21 mouse cellular contexts compared by ENCODE assay signal in the genomic region with DNA sequence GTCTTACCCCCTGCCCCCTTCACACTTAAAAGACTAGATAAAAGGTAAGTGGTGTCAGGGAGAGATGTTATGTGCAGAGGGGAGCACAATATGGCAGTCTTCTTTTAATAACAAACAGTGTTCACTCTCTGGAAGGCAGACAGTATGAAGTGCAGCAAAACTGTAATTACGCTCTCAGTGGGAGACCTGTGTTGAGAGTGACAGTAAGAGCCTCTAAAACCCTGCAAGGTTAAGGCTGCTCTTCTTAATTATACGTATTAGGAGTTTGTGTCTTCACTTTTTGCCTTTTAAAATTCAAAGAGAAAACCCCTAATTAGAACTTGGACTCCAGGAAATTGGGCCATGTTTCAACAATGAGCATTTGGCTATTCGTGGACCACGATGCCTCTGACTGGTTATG.
DNase-seq lines count a peak whose midpoint lies in the region; ATAC-seq lines count a peak whose summit lies in the region.
"Had no signal": no experiment of that assay in that cellular context is flagged by ENCODE, and none has a peak within 500 bp of the region (broad histone marks: within the 10 kb centered on the region; RNA-seq: fewer than 3 reads in every experiment).

No protein-coding gene starts in this region.

- 35% methylated on average over 4 of the region's 4 CpGs for WGBS in forebrain, embryonic 12.5 days
- 74% methylated on average over 4 of the region's 4 CpGs for WGBS in forebrain, embryonic 10.5 days
- 23% methylated on average over 4 of the region's 4 CpGs for WGBS in forebrain, embryonic 14.5 days
- 47% methylated on average over 4 of the region's 4 CpGs for WGBS in neural tube, embryonic 15.5 days

- peaks cover 3% of the 10 kb centered on the region; the same call in 1 of the 2 replicates for H3K4me1 ChIP-seq in forebrain, embryonic 12.5 days
- H3K4me1 ChIP-seq in forebrain, embryonic 10.5 days, result peaks cover 10% of the 10 kb centered on the region
- no peaks in the 10 kb centered on the region for H3K4me1 ChIP-seq in forebrain, embryonic 14.5 days (ENCODE audit: control insufficient read depth, insufficient read depth, low read length)
- 0 out of 2 replicates have a peak, but pooled peaks cover 2% of the 10 kb centered on the region for H3K4me1 ChIP-seq in neural tube, embryonic 15.5 days
- H3K4me1 ChIP-seq: heart, embryonic 15.5 days; intestine, embryonic 15.5 days had no signal

- no peaks in the 10 kb centered on the region for H3K9me3 ChIP-seq in forebrain, embryonic 12.5 days
- H3K9me3 ChIP-seq in forebrain, embryonic 10.5 days, result no peaks in the 10 kb centered on the region
- H3K9me3 ChIP-seq in forebrain, embryonic 14.5 days (replicated peaks; ENCODE audit: control insufficient read depth, low read length), result no peaks in the 10 kb centered on the region
- H3K9me3 ChIP-seq in neural tube, embryonic 15.5 days (replicated peaks), result no peaks in the 10 kb centered on the region
- H3K9me3 ChIP-seq: embryonic facial prominence, embryonic 13.5 days; heart, embryonic 15.5 days; hindbrain, embryonic 10.5 days; intestine, embryonic 15.5 days had no signal

- ATAC-seq in forebrain, embryonic 12.5 days (ENCODE audit: low FRiP score), result peak; percentile 60; the same call in 1 of the 2 replicates
- peak; percentile 85; the same call in 1 of the 2 replicates for ATAC-seq in forebrain, embryonic 14.5 days
- 0 out of 2 replicates have a peak, but pooled peaks have one; percentile 50 for ATAC-seq in neural tube, embryonic 15.5 days (ENCODE audit: low FRiP score)
- ATAC-seq: intestine, embryonic 15.5 days had no signal

- no peak overlapping the region for H3K9ac ChIP-seq in forebrain, embryonic 12.5 days
- H3K9ac ChIP-seq in forebrain, embryonic 14.5 days (ENCODE audit: low read length), result no peak overlapping the region
- no peak overlapping the region for H3K9ac ChIP-seq in neural tube, embryonic 15.5 days (replicated peaks)
- H3K9ac ChIP-seq: embryonic facial prominence, embryonic 13.5 days; heart, embryonic 15.5 days; hindbrain, embryonic 14.5 days; intestine, embryonic 15.5 days had no signal

- H3K27me3 ChIP-seq in forebrain, embryonic 12.5 days, result no peaks in the 10 kb centered on the region
- no peaks in the 10 kb centered on the region for H3K27me3 ChIP-seq in forebrain, embryonic 10.5 days (ENCODE audit: poor library complexity, severe bottlenecking)
- H3K27me3 ChIP-seq in forebrain, embryonic 14.5 days (replicated peaks; ENCODE audit: control insufficient read depth, insufficient read depth, low read length), result no peaks in the 10 kb centered on the region
- no peaks in the 10 kb centered on the region for H3K27me3 ChIP-seq in neural tube, embryonic 15.5 days (replicated peaks)
- H3K27me3 ChIP-seq: CH12.LX; embryonic facial prominence, embryonic 13.5 days; heart, embryonic 15.5 days; intestine, embryonic 15.5 days had no signal

- DNase-seq in forebrain, embryonic 10.5 days (ENCODE audit: extremely low spot score, low spot score), result no peak
- DNase-seq in retina, embryonic 14.5 days (ENCODE audit: low spot score), result peak; percentile 13
- no peak for DNase-seq in retina, postnatal 1 day
- peak; percentile 70 for DNase-seq in forebrain, embryonic 14.5 days (ENCODE audit: low spot score)
- DNase-seq in embryo, embryonic 10 days (ENCODE audit: low spot score), result no peak
- DNase-seq in heart, postnatal 14 days, result no peak
- DNase-seq: adrenal gland, adult 8-10 months; adrenal gland, postnatal 36 days; cerebellum, adult 2 months; cerebellum, postnatal 14 days; gastrocnemius, postnatal 14 days; heart, adult 2 months had no signal

- intact Hi-C loops in heart, postnatal 14 days (cut with DNase I), result no loop called here

- no peak overlapping the region for H3K4me3 ChIP-seq in forebrain, embryonic 12.5 days (replicated peaks)
- no peak overlapping the region for H3K4me3 ChIP-seq in forebrain, embryonic 10.5 days
- H3K4me3 ChIP-seq in forebrain, embryonic 14.5 days (ENCODE audit: low read depth, low read length), result no peak overlapping the region
- no peak overlapping the region for H3K4me3 ChIP-seq in neural tube, embryonic 15.5 days (replicated peaks)
- H3K4me3 ChIP-seq: embryonic facial prominence, embryonic 13.5 days; heart, adult 2 months; heart, embryonic 15.5 days; hindbrain, embryonic 10.5 days; intestine, embryonic 15.5 days had no signal

- H3K27ac ChIP-seq in forebrain, embryonic 12.5 days, result no peak overlapping the region
- no peak overlapping the region for H3K27ac ChIP-seq in forebrain, embryonic 10.5 days
- no peak overlapping the region for H3K27ac ChIP-seq in forebrain, embryonic 14.5 days (ENCODE audit: low read depth, low read length)
- no peak overlapping the region for H3K27ac ChIP-seq in neural tube, embryonic 15.5 days (replicated peaks)
- H3K27ac ChIP-seq: embryonic facial prominence, embryonic 13.5 days; heart, adult 2 months; heart, embryonic 15.5 days; hindbrain, embryonic 10.5 days; hindbrain, embryonic 14.5 days; intestine, embryonic 15.5 days had no signal

- H3K4me2 ChIP-seq in forebrain, embryonic 12.5 days, result no peak overlapping the region
- H3K4me2 ChIP-seq in forebrain, embryonic 14.5 days (ENCODE audit: low read length), result no peak overlapping the region
- H3K4me2 ChIP-seq in neural tube, embryonic 15.5 days, result no peak overlapping the region
- H3K4me2 ChIP-seq: embryonic facial prominence, embryonic 13.5 days; heart, embryonic 11.5 days; heart, embryonic 15.5 days; hindbrain, embryonic 14.5 days; intestine, embryonic 15.5 days had no signal

- H3K36me3 ChIP-seq in forebrain, embryonic 12.5 days (replicated peaks), result no peaks in the 10 kb centered on the region
- no peaks in the 10 kb centered on the region for H3K36me3 ChIP-seq in forebrain, embryonic 10.5 days (replicated peaks)
- no peaks in the 10 kb centered on the region for H3K36me3 ChIP-seq in forebrain, embryonic 14.5 days (ENCODE audit: control insufficient read depth, insufficient read depth, low read length)
- H3K36me3 ChIP-seq in neural tube, embryonic 15.5 days, result no peaks in the 10 kb centered on the region
- H3K36me3 ChIP-seq: embryonic facial prominence, embryonic 13.5 days; heart, embryonic 15.5 days; hindbrain, embryonic 10.5 days; intestine, embryonic 15.5 days had no signal

Comparison
In these comparisons a context has a peak if more than half of its experiments do, and no peak if none do; other contexts are left out.
1. DNase-seq: peak in retina, embryonic 14.5 days (single experiment) and forebrain, embryonic 14.5 days (single experiment); none in forebrain, embryonic 10.5 days (single experiment), retina, postnatal 1 day (single experiment), embryo, embryonic 10 days (single experiment) and heart, postnatal 14 days (0 of 2).
2. Peak in every context shown above with its lines, with median percentiles within 50 percentile points of each other: ATAC-seq.